Mouse (Mus musculus): ENCODE data around the gene Flrt1. TPM values are rescaled to one million over a fixed set of nuclear protein-coding genes. Genes with fewer than 3 reads are reported as not detected.

Flrt1 gene
- total and polyA plus RNA-seq, 3 experiments: not detected

DNA sequence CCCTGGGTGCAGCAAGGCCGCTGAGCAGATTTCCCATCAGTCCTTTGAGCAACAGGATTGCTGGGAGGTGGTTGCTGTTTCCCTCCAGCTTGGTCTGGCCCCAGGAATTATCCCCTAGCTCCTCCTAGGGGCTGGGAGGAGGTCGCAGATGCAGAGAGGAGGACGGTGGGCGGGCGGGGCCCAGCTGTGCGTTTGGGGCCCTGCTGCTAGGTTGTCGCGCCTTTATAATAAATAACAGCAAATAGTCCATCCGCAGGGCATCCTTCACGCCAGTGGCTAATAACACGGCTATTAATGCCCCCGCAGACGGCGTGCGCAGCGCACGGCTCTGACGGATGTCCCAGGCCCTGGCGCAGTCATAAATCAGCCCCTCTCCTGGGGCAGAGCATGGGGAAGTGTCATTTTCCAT is 1.5 kb downstream of the Flrt1 start:
- H3K36me3 ChIP-seq (replicated peaks in 1 of 2; ENCODE audit: control insufficient read depth in 1 of 2, insufficient read depth in 1 of 2, low read length in 1 of 2): no peaks in the 10 kb centered on the region
- H3K27ac ChIP-seq (ENCODE audit: insufficient read depth, low read depth): no peak overlapping the region
- H3K4me1 ChIP-seq (ENCODE audit: control insufficient read depth in 1 of 2, insufficient read depth in 2 of 2): no peaks in the 10 kb centered on the region
- no peaks in the 10 kb centered on the region for H3K9me3 ChIP-seq (replicated peaks; ENCODE audit: low read length)
- H3K4me2 ChIP-seq (ENCODE audit: insufficient read depth, low read depth, poor library complexity, severe bottlenecking): no peak overlapping the region
- TF ChIP-seq CTCF (conservative IDR thresholded peaks at IDR 0.05 in 1 of 2, IDR thresholded peaks at IDR 0.05 in 1 of 2; ENCODE audit: low read depth in 2 of 2, low read length in 2 of 2) (peak in 1 of 2 experiments; percentile 12; a peak in 2 of 4 replicates), EP300 (IDR thresholded peaks at IDR 0.05; ENCODE audit: low read length) (no peak), RAD21 (IDR thresholded peaks at IDR 0.05; ENCODE audit: low read depth, low read length) (peak; percentile 1; the same call in 1 of the 2 replicates)
- in situ Hi-C loops (cut with MboI; ENCODE audit: low pct_ligation_motif_present, low pct_unique_long_range_greater_than_20kb, low sequenced_read_pairs) (no loop called here), dilution Hi-C loops (cut with MboI; ENCODE audit: extremely low pct_ligation_motif_present, extremely low pct_unique_long_range_greater_than_20kb, low sequenced_read_pairs) (no loop called here)
- H3K4me3 ChIP-seq (replicated peaks in 1 of 3; ENCODE audit: low read depth in 2 of 3, low read length in 2 of 3, poor library complexity in 1 of 3): no peak overlapping the region
- H3K27me3 ChIP-seq (replicated peaks): peaks cover 88% of the 10 kb centered on the region
- no peak for DNase-seq (ENCODE audit: extremely low read depth)
- no peaks in the 10 kb centered on the region for H3K79me2 ChIP-seq (replicated peaks; ENCODE audit: control insufficient read depth, extremely low read depth, insufficient read depth, poor library complexity, severe bottlenecking)
- no peak overlapping the region for H3K9ac ChIP-seq (ENCODE audit: insufficient read depth, low read depth)

DNA sequence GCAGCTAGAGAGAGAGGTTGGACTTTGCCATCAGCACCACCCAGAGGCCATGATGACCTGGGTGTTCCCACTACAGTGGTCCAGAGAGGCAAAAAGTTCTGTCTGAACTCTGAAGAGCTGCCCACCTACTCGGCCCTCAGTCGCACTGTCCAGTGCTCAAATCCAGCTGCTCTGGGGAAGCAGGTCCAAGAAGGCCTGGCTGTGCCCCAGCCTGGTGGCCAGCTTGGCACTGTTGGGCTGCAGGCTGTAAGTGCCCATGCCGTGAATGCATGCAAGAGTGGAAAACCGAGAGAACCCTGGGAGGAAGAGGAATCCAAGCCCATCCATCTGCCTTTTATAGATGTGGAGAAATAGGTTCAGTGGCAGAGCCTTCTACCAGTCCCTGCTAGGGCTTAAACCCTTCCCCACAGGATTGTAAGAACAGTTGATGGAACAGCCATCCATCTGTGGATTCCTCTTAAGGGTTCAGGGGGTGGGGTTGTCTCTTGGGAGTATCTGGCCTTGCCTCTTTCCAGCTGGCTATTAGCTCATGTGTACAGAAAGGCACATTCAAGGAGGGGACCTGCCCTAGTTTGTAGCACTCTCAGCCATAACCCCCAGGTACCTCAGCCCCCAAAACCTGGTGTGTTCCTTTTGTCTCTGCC is 2.1 kb downstream of the Flrt1 start:
- in situ Hi-C loops (cut with MboI; ENCODE audit: low pct_ligation_motif_present, low pct_unique_long_range_greater_than_20kb, low sequenced_read_pairs) (no loop called here), dilution Hi-C loops (cut with MboI; ENCODE audit: extremely low pct_ligation_motif_present, extremely low pct_unique_long_range_greater_than_20kb, low sequenced_read_pairs) (no loop called here)
- no peak for DNase-seq (ENCODE audit: extremely low read depth)
- H3K9me3 ChIP-seq (replicated peaks; ENCODE audit: low read length): no peaks in the 10 kb centered on the region
- peaks cover 91% of the 10 kb centered on the region for H3K27me3 ChIP-seq (replicated peaks)
- H3K4me1 ChIP-seq (ENCODE audit: control insufficient read depth in 1 of 2, insufficient read depth in 2 of 2): no peaks in the 10 kb centered on the region
- no peaks in the 10 kb centered on the region for H3K36me3 ChIP-seq (replicated peaks in 1 of 2; ENCODE audit: control insufficient read depth in 1 of 2, insufficient read depth in 1 of 2, low read length in 1 of 2)
- no peaks in the 10 kb centered on the region for H3K79me2 ChIP-seq (replicated peaks; ENCODE audit: control insufficient read depth, extremely low read depth, insufficient read depth, poor library complexity, severe bottlenecking)
- H3K4me2 ChIP-seq (ENCODE audit: insufficient read depth, low read depth, poor library complexity, severe bottlenecking): no peak overlapping the region
- no peak for TF ChIP-seq KAT2A (IDR thresholded peaks at IDR 0.05; ENCODE audit: insufficient replicate concordance, low read length)
- H3K4me3 ChIP-seq (replicated peaks in 1 of 3; ENCODE audit: low read depth in 2 of 3, low read length in 2 of 3, poor library complexity in 1 of 3): no peak overlapping the region
- H3K27ac ChIP-seq (ENCODE audit: insufficient read depth, low read depth): no peak overlapping the region
- no peak overlapping the region for H3K9ac ChIP-seq (ENCODE audit: insufficient read depth, low read depth)

DNA sequence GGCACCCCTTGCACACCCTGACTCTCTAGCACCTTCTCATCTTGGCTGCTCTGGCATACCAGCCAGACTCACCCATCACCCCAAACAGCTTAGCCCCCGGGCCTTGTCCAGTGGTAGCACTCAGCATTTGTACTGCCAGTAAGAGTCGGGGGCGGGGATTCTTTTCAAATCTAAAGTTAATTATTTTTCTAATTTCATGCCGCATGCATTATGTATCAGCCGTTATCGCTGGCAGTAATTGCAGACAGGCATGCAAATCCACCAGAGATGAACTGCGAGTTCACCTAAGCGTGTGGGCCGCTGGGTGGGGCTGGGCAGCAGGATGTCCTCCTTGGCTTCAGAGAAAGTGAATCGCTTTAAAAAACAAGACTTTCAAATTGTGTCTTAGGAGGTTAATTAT is 3.5 kb downstream of the Flrt1 start:
- Histone ChIP-seq H3K4me1 (ENCODE audit: control insufficient read depth in 1 of 2, insufficient read depth in 2 of 2) (no peaks in the 10 kb centered on the region), H3K9ac (ENCODE audit: insufficient read depth, low read depth) (no peak overlapping the region), H3K27ac (ENCODE audit: insufficient read depth, low read depth) (no peak overlapping the region), H3K79me2 (replicated peaks; ENCODE audit: control insufficient read depth, extremely low read depth, insufficient read depth, poor library complexity, severe bottlenecking) (no peaks in the 10 kb centered on the region), H3K36me3 (replicated peaks in 1 of 2; ENCODE audit: control insufficient read depth in 1 of 2, insufficient read depth in 1 of 2, low read length in 1 of 2) (no peaks in the 10 kb centered on the region), H3K4me3 (replicated peaks in 1 of 3; ENCODE audit: low read depth in 2 of 3, low read length in 2 of 3, poor library complexity in 1 of 3) (no peak overlapping the region), H3K27me3 (replicated peaks) (peaks cover 93% of the 10 kb centered on the region), H3K4me2 (ENCODE audit: insufficient read depth, low read depth, poor library complexity, severe bottlenecking) (no peak overlapping the region), H3K9me3 (replicated peaks; ENCODE audit: low read length) (no peaks in the 10 kb centered on the region)
- TF ChIP-seq PAX5 (IDR thresholded peaks at IDR 0.05; ENCODE audit: low read length): no peak
- TF ChIP-seq POLR2AphosphoS2 (IDR thresholded peaks at IDR 0.05; ENCODE audit: low read depth, low read length): no peak
- in situ Hi-C loops (cut with MboI; ENCODE audit: low pct_ligation_motif_present, low pct_unique_long_range_greater_than_20kb, low sequenced_read_pairs) (no loop called here), dilution Hi-C loops (cut with MboI; ENCODE audit: extremely low pct_ligation_motif_present, extremely low pct_unique_long_range_greater_than_20kb, low sequenced_read_pairs) (no loop called here)
- no peak for DNase-seq (ENCODE audit: extremely low read depth)

DNA sequence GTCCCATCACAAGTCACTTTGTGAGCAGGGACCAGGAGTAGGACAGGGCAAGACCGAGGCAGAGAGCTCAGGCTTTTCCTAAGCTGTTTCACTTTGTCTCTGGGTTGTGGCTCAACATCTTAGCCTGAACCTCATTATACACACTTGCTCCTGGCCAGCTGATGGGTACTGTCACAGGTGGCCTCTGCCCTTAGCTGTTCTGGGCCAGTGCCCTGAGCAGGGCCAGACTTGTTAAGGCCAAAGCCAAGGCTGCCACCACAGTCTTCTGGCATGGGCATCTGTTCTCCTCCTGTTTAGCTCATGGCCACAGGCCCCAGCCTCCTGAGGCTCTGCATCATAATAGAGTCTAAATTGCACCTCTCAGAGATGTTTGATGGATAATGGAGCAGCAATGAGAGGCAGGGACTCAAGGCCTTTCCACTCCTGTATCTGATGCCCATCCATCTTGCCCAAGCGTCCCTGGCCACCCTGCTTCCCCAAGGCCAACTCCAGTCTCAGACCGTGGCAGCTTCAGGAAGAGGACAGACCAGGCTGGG is 5.8 kb downstream of the Flrt1 start:
- Histone ChIP-seq H3K9me3 (replicated peaks; ENCODE audit: low read length) (no peaks in the 10 kb centered on the region), H3K4me2 (ENCODE audit: insufficient read depth, low read depth, poor library complexity, severe bottlenecking) (no peak overlapping the region), H3K4me3 (replicated peaks in 1 of 3; ENCODE audit: low read depth in 2 of 3, low read length in 2 of 3, poor library complexity in 1 of 3) (no peak overlapping the region), H3K79me2 (replicated peaks; ENCODE audit: control insufficient read depth, extremely low read depth, insufficient read depth, poor library complexity, severe bottlenecking) (no peaks in the 10 kb centered on the region), H3K4me1 (ENCODE audit: control insufficient read depth in 1 of 2, insufficient read depth in 2 of 2) (no peaks in the 10 kb centered on the region), H3K27ac (ENCODE audit: insufficient read depth, low read depth) (no peak overlapping the region), H3K36me3 (replicated peaks in 1 of 2; ENCODE audit: control insufficient read depth in 1 of 2, insufficient read depth in 1 of 2, low read length in 1 of 2) (no peaks in the 10 kb centered on the region), H3K9ac (ENCODE audit: insufficient read depth, low read depth) (no peak overlapping the region), H3K27me3 (replicated peaks) (peaks cover 93% of the 10 kb centered on the region)
- DNase-seq (ENCODE audit: extremely low read depth): no peak
- dilution Hi-C loops (cut with MboI; ENCODE audit: extremely low pct_ligation_motif_present, extremely low pct_unique_long_range_greater_than_20kb, low sequenced_read_pairs) (no loop called here), in situ Hi-C loops (cut with MboI; ENCODE audit: low pct_ligation_motif_present, low pct_unique_long_range_greater_than_20kb, low sequenced_read_pairs) (no loop called here)
- TF ChIP-seq GABPA (IDR thresholded peaks at IDR 0.05; ENCODE audit: insufficient replicate concordance, low read depth, low read length): no peak

Data from CH12.LX (cell line).